Mouse (Mus musculus) intestine, postnatal 0 days (tissue): ENCODE results near the gene Cd99l2. TPM values are rescaled to one million over a fixed set of nuclear protein-coding genes. Genes with fewer than 3 reads are reported as not detected.
"Not testable (repeated sequence)": the region's sequence is repeated elsewhere in the genome, so short reads cannot be mapped to it uniquely, and the experiment has no call there.

ENCODE experiments used
- ATAC-seq: fragments of 200-750 bp; cut with Nextera tagmentation; 2 replicates; pipeline ENCODE4 v1.8.0; 2017; ENCODE audit warnings: mild to moderate bottlenecking, moderate TSS enrichment, moderate library complexity
- H3K27ac ChIP-seq: fragments of 300-500 bp; sonication (generic); 2 replicates; pipeline ENCODE4 v1.5.1; 2014; ENCODE audit warnings: mild to moderate bottlenecking, low read depth, low read length, moderate library complexity
- H3K27me3 ChIP-seq: fragments of 300-500 bp; sonication (generic); replicated peaks from 2 replicates; pipeline ENCODE4 v1.6.1; 2014; ENCODE audit warnings: low read length, mixed read lengths; ENCODE audit not compliant: control insufficient read depth, insufficient read depth
- H3K36me3 ChIP-seq: fragments of 300-500 bp; sonication (generic); 2 replicates; pipeline ENCODE4 v1.6.1; 2014; ENCODE audit warnings: mild to moderate bottlenecking, moderate library complexity; ENCODE audit not compliant: control insufficient read depth, insufficient read depth
- H3K4me1 ChIP-seq: fragments of 300-500 bp; sonication (generic); replicated peaks from 2 replicates; pipeline ENCODE4 v1.6.1; 2014; ENCODE audit warnings: antibody characterized with exemption, low read length, mixed read lengths; ENCODE audit not compliant: control insufficient read depth, insufficient read depth
- H3K4me2 ChIP-seq: fragments of 300-500 bp; sonication (generic); replicated peaks from 2 replicates; pipeline ENCODE4 v1.6.1; 2014; ENCODE audit warnings: low read depth, mild to moderate bottlenecking, moderate library complexity
- H3K4me3 ChIP-seq: fragments of 300-500 bp; sonication (generic); 2 replicates; pipeline ENCODE4 v1.5.1; 2014; ENCODE audit warnings: low read depth, low read length
- H3K9ac ChIP-seq: fragments of 300-500 bp; sonication (generic); 2 replicates; pipeline ENCODE4 v1.6.1; 2014; ENCODE audit warnings: mild to moderate bottlenecking, low read depth, low read length
- H3K9me3 ChIP-seq: fragments of 300-500 bp; sonication (generic); 2 replicates; pipeline ENCODE4 v1.6.1; 2016; ENCODE audit warnings: mixed run types; ENCODE audit not compliant: control insufficient read depth
- CTCF ChIP-seq: sonication (generic); IDR thresholded peaks from 2 replicates; pipeline ENCODE4 v1.5.1; 2016; ENCODE audit warnings: low read depth, mild to moderate bottlenecking, control low read depth, antibody characterized with exemption, moderate library complexity
- WGBS: fragments of 180-500 bp; shearing (Covaris S2); extraction: QIAGEN DNeasy Blood & Tissue Kit; methylation state at CpG from one replicate; pipeline ENCODE4 v1.1.7; 2014; 5-methylcytosine and 5-hydroxymethylcytosine counted together
- polyA plus RNA-seq: library from polyadenylated mRNA; unstranded; fragments of >200 nt; fragmentation: Nextera tagmentation; extraction: Ambion mirVana; gene quantifications from 2 replicates; pipeline ENCODE4 v1.2.1, GENCODE M21; 2015

The Cd99l2 gene
- polyA plus RNA-seq, 1 experiment from 2014 or later, result 9.0 TPM

DNA sequence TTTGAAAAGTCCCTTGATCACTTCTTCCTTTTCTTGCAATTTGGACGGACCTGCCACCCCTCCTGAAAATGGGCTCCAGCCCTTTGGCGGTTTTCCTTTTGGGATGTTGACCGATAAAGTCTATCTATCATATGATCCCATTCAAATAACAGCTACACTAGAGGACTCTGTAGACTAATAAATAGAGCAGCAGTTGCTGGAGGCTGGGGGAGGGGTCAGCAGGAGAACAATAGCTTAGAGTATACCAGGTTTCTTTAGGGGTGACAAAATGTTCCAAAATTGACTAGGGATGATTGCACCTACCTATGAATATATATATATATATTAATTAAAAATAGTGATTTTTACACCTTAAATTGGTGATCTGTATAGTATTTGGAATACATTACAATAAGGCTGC, 35.5 kb upstream of the Cd99l2 start:
- no peak overlapping the region for H3K4me3 ChIP-seq
- TF ChIP-seq CTCF, result no peak
- H3K27ac ChIP-seq, result no peak overlapping the region
- H3K4me2 ChIP-seq, result no peak overlapping the region
- H3K9me3 ChIP-seq, result no peaks in the 10 kb centered on the region
- no peaks in the 10 kb centered on the region for H3K36me3 ChIP-seq
- ATAC-seq, result no peak
- H3K4me1 ChIP-seq, result no peaks in the 10 kb centered on the region
- WGBS, result 68% methylated on average over 3 of the region's 3 CpGs
- no peak overlapping the region for H3K9ac ChIP-seq
- no peaks in the 10 kb centered on the region for H3K27me3 ChIP-seq

DNA sequence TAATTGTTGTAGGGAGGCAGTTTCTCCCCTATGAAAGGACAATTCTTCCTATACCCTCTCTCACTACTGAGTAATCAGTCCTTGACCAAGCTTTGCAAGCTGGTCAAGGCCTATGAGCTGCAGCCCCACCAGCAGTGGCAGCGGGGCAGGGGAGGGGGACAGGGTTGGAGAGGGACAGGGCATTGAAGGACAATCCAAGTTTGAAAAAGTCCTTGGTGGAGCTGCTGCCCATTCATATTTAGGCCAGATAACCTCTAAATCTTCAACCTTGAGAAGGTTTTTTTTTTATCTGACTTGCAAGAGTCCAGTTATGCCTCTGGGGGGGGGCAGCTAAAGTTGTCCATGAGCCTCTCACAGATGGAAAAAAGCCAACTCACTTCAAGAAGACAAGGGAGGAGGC, 34.8 kb upstream of the Cd99l2 start:
- no peak for ATAC-seq
- no peak overlapping the region for H3K27ac ChIP-seq
- WGBS, result 92% methylated on average over 1 of the region's 1 CpGs
- H3K9ac ChIP-seq, result no peak overlapping the region
- H3K36me3 ChIP-seq, result no peaks in the 10 kb centered on the region
- no peak overlapping the region for H3K4me3 ChIP-seq
- TF ChIP-seq CTCF, result no peak
- no peaks in the 10 kb centered on the region for H3K27me3 ChIP-seq
- H3K4me2 ChIP-seq, result no peak overlapping the region
- no peaks in the 10 kb centered on the region for H3K4me1 ChIP-seq
- no peaks in the 10 kb centered on the region for H3K9me3 ChIP-seq

DNA sequence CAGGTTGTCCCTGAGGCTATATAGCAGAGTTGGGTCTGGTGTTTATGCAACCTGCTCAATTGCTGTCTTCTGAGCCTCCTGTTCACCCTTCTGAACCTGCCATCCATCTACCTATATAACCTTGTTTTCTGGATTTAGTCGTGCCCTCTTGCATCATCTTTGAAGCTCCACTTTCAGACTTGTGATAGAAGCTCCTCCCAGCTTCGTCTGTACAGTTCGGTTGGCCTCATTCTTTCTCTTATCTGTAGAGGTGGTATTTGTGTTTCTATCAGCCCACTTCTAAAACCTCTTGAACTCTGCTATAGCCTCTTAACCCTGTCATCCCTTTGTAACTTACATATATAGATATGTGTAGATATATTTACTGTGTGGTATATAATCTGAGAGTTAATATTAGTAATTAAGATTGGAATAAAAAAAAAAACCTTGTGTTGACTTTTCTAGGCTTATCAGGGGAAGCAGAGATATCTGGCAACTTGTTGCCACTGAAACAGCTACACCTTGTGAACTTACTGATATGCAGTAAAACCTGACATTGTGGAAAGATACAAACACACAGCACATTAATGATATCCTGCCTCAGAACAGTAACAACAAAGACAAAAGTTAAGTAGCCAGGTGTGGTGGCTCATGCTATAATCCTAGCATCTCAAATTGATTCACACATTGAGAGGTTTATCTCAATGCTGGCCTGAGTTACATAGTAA, 33.1 kb upstream of the Cd99l2 start:
- no peak for TF ChIP-seq CTCF
- no peak overlapping the region for H3K4me2 ChIP-seq
- no peaks in the 10 kb centered on the region for H3K27me3 ChIP-seq
- WGBS, result 34% methylated on average over 3 of the region's 3 CpGs
- no peaks in the 10 kb centered on the region for H3K36me3 ChIP-seq
- no peak overlapping the region for H3K27ac ChIP-seq
- no peaks in the 10 kb centered on the region for H3K4me1 ChIP-seq
- ATAC-seq, result no peak
- no peaks in the 10 kb centered on the region for H3K9me3 ChIP-seq
- no peak overlapping the region for H3K9ac ChIP-seq
- H3K4me3 ChIP-seq, result no peak overlapping the region

DNA sequence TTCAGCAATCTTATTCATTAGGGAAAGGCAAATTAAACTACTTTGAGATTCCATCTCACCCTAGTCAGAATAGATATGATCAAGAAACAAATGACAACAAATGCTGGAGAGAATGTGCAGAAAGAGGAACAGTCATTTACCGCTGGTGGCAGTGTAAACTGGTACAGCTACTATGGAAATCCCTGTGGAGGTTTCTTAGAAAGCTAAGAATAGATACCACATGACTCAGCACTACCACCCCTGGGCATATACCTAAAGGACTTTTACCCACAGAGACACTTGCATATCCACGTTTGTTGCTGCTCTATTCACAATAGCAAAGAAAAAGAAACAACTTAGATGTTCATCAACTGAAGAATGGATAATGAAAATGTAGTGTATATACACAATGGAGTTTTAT, 31.7 kb upstream of the Cd99l2 start:
- TF ChIP-seq CTCF, result no peak

DNA sequence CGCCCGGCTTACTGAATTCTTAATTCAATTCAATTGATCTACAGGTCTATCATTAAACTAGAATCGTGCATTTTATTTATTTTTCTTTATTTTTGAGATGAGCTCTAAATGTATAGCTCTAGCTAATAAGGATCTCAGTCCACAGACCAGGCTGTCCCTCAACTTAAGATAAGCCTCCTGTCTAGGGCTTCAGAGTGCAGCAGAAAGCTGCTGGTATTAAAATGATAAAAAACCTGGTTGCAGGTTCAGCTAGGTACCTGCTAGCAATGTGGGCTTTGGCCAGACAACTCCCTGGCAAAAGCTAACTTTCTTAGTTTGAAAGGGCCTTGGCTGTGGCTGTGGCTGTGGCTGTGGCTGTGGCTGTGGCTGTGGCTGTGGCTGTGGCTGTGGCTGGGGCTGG, 30.2 kb upstream of the Cd99l2 start:
- no peak for ATAC-seq
- H3K27me3 ChIP-seq, result no peaks in the 10 kb centered on the region
- no peak overlapping the region for H3K4me2 ChIP-seq
- no peaks in the 10 kb centered on the region for H3K9me3 ChIP-seq
- H3K9ac ChIP-seq, result no peak overlapping the region
- TF ChIP-seq CTCF, result no peak
- no peak overlapping the region for H3K27ac ChIP-seq
- H3K4me1 ChIP-seq, result no peaks in the 10 kb centered on the region
- H3K36me3 ChIP-seq, result no peaks in the 10 kb centered on the region
- WGBS, result 90% methylated on average over 3 of the region's 3 CpGs
- no peak overlapping the region for H3K4me3 ChIP-seq

More for the DNA sequence above, 31.7 kb upstream of the Cd99l2 start:
- ATAC-seq, result no peak
- H3K36me3 ChIP-seq, result no peaks in the 10 kb centered on the region
- no peak overlapping the region for H3K4me2 ChIP-seq
- H3K4me1 ChIP-seq, result no peaks in the 10 kb centered on the region
- no peaks in the 10 kb centered on the region for H3K9me3 ChIP-seq
- no peak overlapping the region for H3K9ac ChIP-seq
- no peak overlapping the region for H3K27ac ChIP-seq
- no peak overlapping the region for H3K4me3 ChIP-seq
- H3K27me3 ChIP-seq, result no peaks in the 10 kb centered on the region
- WGBS, result 58% methylated on average over 2 of the region's 2 CpGs

DNA sequence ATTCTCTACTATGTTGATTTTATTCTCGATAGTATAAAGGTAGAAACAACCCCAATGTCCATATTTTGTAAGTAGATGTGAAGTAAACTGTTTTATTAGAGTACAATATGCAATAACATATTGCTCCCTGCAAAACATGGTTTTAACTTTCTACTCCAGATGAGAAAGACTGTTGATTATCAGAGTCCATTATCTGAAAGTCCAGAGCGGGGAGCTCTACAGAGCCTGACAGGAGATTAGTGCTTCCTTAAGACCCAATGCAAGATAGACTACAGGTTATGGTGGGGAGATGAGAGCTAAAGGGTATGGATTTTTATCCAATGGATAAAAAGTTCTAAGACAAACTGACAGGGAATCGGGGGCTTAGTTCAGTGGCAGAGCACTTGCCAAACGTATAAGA, 26.6 kb upstream of the Cd99l2 start:
- H3K27ac ChIP-seq, result no peak overlapping the region
- no peak for TF ChIP-seq CTCF
- H3K4me1 ChIP-seq, result no peaks in the 10 kb centered on the region
- no peak overlapping the region for H3K4me2 ChIP-seq
- H3K27me3 ChIP-seq, result no peaks in the 10 kb centered on the region
- H3K9me3 ChIP-seq, result no peaks in the 10 kb centered on the region
- 75% methylated on average over 4 of the region's 4 CpGs for WGBS
- H3K4me3 ChIP-seq, result no peak overlapping the region
- no peaks in the 10 kb centered on the region for H3K36me3 ChIP-seq
- ATAC-seq, result no peak
- H3K9ac ChIP-seq, result no peak overlapping the region

DNA sequence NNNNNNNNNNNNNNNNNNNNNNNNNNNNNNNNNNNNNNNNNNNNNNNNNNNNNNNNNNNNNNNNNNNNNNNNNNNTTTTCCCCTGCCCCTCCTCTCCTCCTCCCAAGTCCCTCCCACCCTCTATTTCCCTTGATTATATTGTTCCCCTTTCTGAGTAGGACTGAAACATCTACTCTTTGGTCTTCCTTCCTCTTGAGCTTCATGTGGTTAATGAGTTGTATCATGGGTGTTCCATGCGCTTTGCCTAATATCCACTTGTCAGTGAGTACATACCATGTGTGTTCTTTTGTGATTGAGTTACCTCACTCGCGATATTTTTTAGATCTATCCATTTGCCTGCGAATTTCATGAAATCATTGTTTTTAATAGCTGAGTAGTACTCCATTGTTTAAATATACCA, 13.9 kb upstream of the Cd99l2 start:
- not testable (repeated sequence) for H3K9me3 ChIP-seq
- 95% methylated on average over 4 of the region's 4 CpGs for WGBS

More for the DNA sequence above, 13.9 kb upstream of the Cd99l2 start:
- H3K4me2 ChIP-seq, H3K9ac ChIP-seq, H3K4me1 ChIP-seq, ATAC-seq, H3K36me3 ChIP-seq, H3K4me3 ChIP-seq, H3K27ac ChIP-seq, H3K27me3 ChIP-seq: not testable (repeated sequence)
